Mouse (Mus musculus): ENCODE measurements around the gene Ugt1a10. TPM values are rescaled to one million over a fixed set of nuclear protein-coding genes. Genes with fewer than 3 reads are reported as not detected.

Ugt1a10 gene
- polyA plus RNA-seq, 1 experiment from 2014 or later = not detected

- 89% methylated on average over 6 of the region's 6 CpGs for WGBS
- Histone ChIP-seq H3K9ac (replicated peaks; ENCODE audit: low read depth, low read length) (no peak overlapping the region), H3K4me1 (ENCODE audit: control insufficient read depth, insufficient read depth, low read length) (no peaks in the 10 kb centered on the region), H3K27me3 (ENCODE audit: control insufficient read depth, insufficient read depth, low read length) (no peaks in the 10 kb centered on the region), H3K27ac (ENCODE audit: low read depth, low read length) (no peak overlapping the region), H3K9me3 (ENCODE audit: control insufficient read depth, low read length) (no peaks in the 10 kb centered on the region), H3K4me2 (ENCODE audit: low read depth, low read length) (no peak overlapping the region), H3K36me3 (ENCODE audit: control insufficient read depth, insufficient read depth, low read length) (peaks cover 76% of the 10 kb centered on the region), H3K4me3 (ENCODE audit: low read depth, low read length) (no peak overlapping the region)
- no peak for ATAC-seq (ENCODE audit: low read depth)
Observed at GRCm38 (mm10) chr1:88268070-88268469, 212.9 kb downstream of the Ugt1a10 start.

Small RNAs within 50 kb of the gene (microRNA-seq; reads per million reads assigned to microRNA genes)
- not detected for gene Gm25198

Other genes with a start within 250 kb of the Ugt1a10 start
- gene Dgkd, start 202.1 kb upstream of the Ugt1a10 start, polyA plus RNA-seq (2014; fragmentation: Nextera tagmentation; extraction: Ambion mirVana) = 56.4 and 58.2 TPM in 2 replicates
- 22.0 and 22.1 TPM in 2 replicates for gene Usp40, start 46.8 kb upstream of the Ugt1a10 start, polyA plus RNA-seq (2014; fragmentation: Nextera tagmentation; extraction: Ambion mirVana)
- gene Ugt1a9, start 15.4 kb downstream of the Ugt1a10 start, polyA plus RNA-seq (2014; fragmentation: Nextera tagmentation; extraction: Ambion mirVana) = not detected in 2 replicates
- gene Ugt1a8, start 32.4 kb downstream of the Ugt1a10 start, polyA plus RNA-seq (2014; fragmentation: Nextera tagmentation; extraction: Ambion mirVana) = not detected in 2 replicates
- gene Ugt1a7c, start 39.7 kb downstream of the Ugt1a10 start, polyA plus RNA-seq (2014; fragmentation: Nextera tagmentation; extraction: Ambion mirVana) = 0.32 and 1.1 TPM in 2 replicates
- gene Ugt1a6b, start 47.9 kb downstream of the Ugt1a10 start, polyA plus RNA-seq (2014; fragmentation: Nextera tagmentation; extraction: Ambion mirVana) = not detected in 2 replicates
- 0.76 and 1.6 TPM in 2 replicates for gene Ugt1a6a, start 79.4 kb downstream of the Ugt1a10 start, polyA plus RNA-seq (2014; fragmentation: Nextera tagmentation; extraction: Ambion mirVana)
- gene Ugt1a5, start 110.6 kb downstream of the Ugt1a10 start, polyA plus RNA-seq (2014; fragmentation: Nextera tagmentation; extraction: Ambion mirVana) = not detected in 2 replicates
- 0.15 TPM in 1 of 2 replicates, not detected in the other for gene Ugt1a2, start 145.2 kb downstream of the Ugt1a10 start, polyA plus RNA-seq (2014; fragmentation: Nextera tagmentation; extraction: Ambion mirVana)
- gene Dnajb3, start 150.4 kb downstream of the Ugt1a10 start, polyA plus RNA-seq (2014; fragmentation: Nextera tagmentation; extraction: Ambion mirVana) = 12.4 and 13.3 TPM in 2 replicates
- gene Ugt1a1, start 156.6 kb downstream of the Ugt1a10 start, polyA plus RNA-seq (2014; fragmentation: Nextera tagmentation; extraction: Ambion mirVana) = not detected in 2 replicates
- 0.71 and 0.95 TPM in 2 replicates for gene Mroh2a, start 171.6 kb downstream of the Ugt1a10 start, polyA plus RNA-seq (2014; fragmentation: Nextera tagmentation; extraction: Ambion mirVana)
- gene Hjurp, start 222.2 kb downstream of the Ugt1a10 start, polyA plus RNA-seq (2014; fragmentation: Nextera tagmentation; extraction: Ambion mirVana) = 55.8 and 71.7 TPM in 2 replicates
- gene Trpm8, start 222.3 kb downstream of the Ugt1a10 start, polyA plus RNA-seq (2014; fragmentation: Nextera tagmentation; extraction: Ambion mirVana) = 0.07 TPM in 1 of 2 replicates, not detected in the other